Mouse (Mus musculus): ENCODE measurements around the gene Max.

The Max gene

GRCm38 (mm10) chr12:76887941-76888340, 74.1 kb downstream of the Max start:
- DNase-seq (ENCODE audit: low spot score in 2 of 2) = no peak

Data from urinary bladder, postnatal 4 days (tissue).